Mouse (Mus musculus) intestine, embryonic 14.5 days (tissue): ENCODE measurements at regions not wholly inside any gene's neighbourhood (a gene's known extent, or its start where the extent isn't known, plus 50 kb on each side); places are given as distances from the start of the nearest gene placed in this dataset.

Experiments
- ATAC-seq: fragments of 200-750 bp; cut with Nextera tagmentation; replicated peaks from 2 replicates; pipeline ENCODE4 v1.8.0; 2017; ENCODE audit warnings: low read depth, moderate number of reproducible peaks, moderate TSS enrichment, moderate library complexity; ENCODE audit not compliant: low FRiP score, low TSS enrichment
- DNase-seq: peaks from one replicate; pipeline ENCODE4 v3.0.0-alpha.2; 2018; ENCODE audit warnings: low spot score
- H3K27ac ChIP-seq: fragments of 300-500 bp; sonication (generic); 2 replicates; pipeline ENCODE4 v1.5.1; 2014; ENCODE audit warnings: low read depth, mild to moderate bottlenecking, control low read depth
- H3K27me3 ChIP-seq: fragments of 300-500 bp; sonication (generic); replicated peaks from 2 replicates; pipeline ENCODE4 v1.6.1; 2014; ENCODE audit warnings: low read length, control low read depth; ENCODE audit not compliant: control insufficient read depth, insufficient read depth
- H3K36me3 ChIP-seq: fragments of 300-500 bp; sonication (generic); 2 replicates; pipeline ENCODE4 v1.6.1; 2014; ENCODE audit warnings: low read length, control low read depth; ENCODE audit not compliant: control insufficient read depth, insufficient read depth
- H3K4me1 ChIP-seq: fragments of 300-500 bp; sonication (generic); replicated peaks from 2 replicates; pipeline ENCODE4 v1.6.1; 2014; ENCODE audit warnings: low read length, control low read depth, mixed read lengths; ENCODE audit not compliant: control insufficient read depth, insufficient read depth
- H3K4me2 ChIP-seq: fragments of 300-500 bp; sonication (generic); 2 replicates; pipeline ENCODE4 v1.6.1; 2014; ENCODE audit warnings: low read length
- H3K4me3 ChIP-seq: fragments of 300-500 bp; sonication (generic); 2 replicates; pipeline ENCODE4 v1.5.1; 2014; ENCODE audit warnings: low read depth, low read length, control low read depth, mixed read lengths
- H3K9ac ChIP-seq: fragments of 300-500 bp; sonication (generic); 2 replicates; pipeline ENCODE4 v1.6.1; 2014; ENCODE audit warnings: mild to moderate bottlenecking, low read length
- H3K9me3 ChIP-seq: fragments of 300-500 bp; sonication (generic); 2 replicates; pipeline ENCODE4 v1.6.1; 2016; ENCODE audit warnings: low read length, control low read depth; ENCODE audit not compliant: control insufficient read depth
- WGBS: fragments of 180-500 bp; shearing (Covaris S2); extraction: QIAGEN DNeasy Blood & Tissue Kit; methylation state at CpG from one replicate; pipeline ENCODE4 v1.1.7; 2014; 5-methylcytosine and 5-hydroxymethylcytosine counted together

- no peak overlapping the region for H3K9ac ChIP-seq
- 63% methylated on average over 6 of the region's 6 CpGs for WGBS
- H3K9me3 ChIP-seq: no peaks in the 10 kb centered on the region
- DNase-seq: no peak
- ATAC-seq: no peak
- no peak overlapping the region for H3K4me2 ChIP-seq
- no peak overlapping the region for H3K4me3 ChIP-seq
- no peaks in the 10 kb centered on the region for H3K27me3 ChIP-seq
- H3K27ac ChIP-seq: no peak overlapping the region
- peaks cover 14% of the 10 kb centered on the region for H3K4me1 ChIP-seq
- no peaks in the 10 kb centered on the region for H3K36me3 ChIP-seq
Observed at GRCm38 (mm10) chr13:52735453-52735933, 152.5 kb downstream of the Syk start.

- no peak overlapping the region for H3K4me2 ChIP-seq
- ATAC-seq: 0 out of 2 replicates have a peak, but pooled peaks have one; percentile 36
Observed at GRCm38 (mm10) chr13:52735934-52736523, 153.1 kb downstream of the Syk start.

GRCm38 (mm10) chr13:52738095-52738660 is 155.2 kb downstream of the Syk start:
- Histone ChIP-seq H3K27me3 (no peaks in the 10 kb centered on the region), H3K36me3 (no peaks in the 10 kb centered on the region)

More at GRCm38 (mm10) chr13:52735934-52736523, 153.1 kb downstream of the Syk start:
- 0 out of 2 replicates have a peak overlapping the region, but pooled peaks have one; percentile 1 for H3K27ac ChIP-seq
- H3K27me3 ChIP-seq: no peaks in the 10 kb centered on the region
- H3K4me3 ChIP-seq: no peak overlapping the region
- peak; percentile 65 for DNase-seq
- no peak overlapping the region for H3K9ac ChIP-seq
- peaks cover 14% of the 10 kb centered on the region for H3K4me1 ChIP-seq
- no peaks in the 10 kb centered on the region for H3K36me3 ChIP-seq
- H3K9me3 ChIP-seq: no peaks in the 10 kb centered on the region
- WGBS: 49% methylated on average over 19 of the region's 19 CpGs

GRCm38 (mm10) chr13:52741371-52741770 is 158.4 kb downstream of the Syk start:
- ATAC-seq (no peak), DNase-seq (no peak)
- Histone ChIP-seq H3K4me2 (no peak overlapping the region), H3K27ac (no peak overlapping the region), H3K9me3 (no peaks in the 10 kb centered on the region), H3K9ac (no peak overlapping the region), H3K27me3 (no peaks in the 10 kb centered on the region), H3K4me3 (no peak overlapping the region), H3K4me1 (peaks cover 4% of the 10 kb centered on the region), H3K36me3 (no peaks in the 10 kb centered on the region)
- WGBS: 87% methylated on average over 4 of the region's 4 CpGs

More at GRCm38 (mm10) chr13:52738095-52738660, 155.2 kb downstream of the Syk start:
- 69% methylated on average over 9 of the region's 9 CpGs for WGBS
- no peak overlapping the region for H3K4me2 ChIP-seq
- H3K4me3 ChIP-seq: no peak overlapping the region
- DNase-seq (no peak), ATAC-seq (no peak)
- H3K4me1 ChIP-seq: peaks cover 14% of the 10 kb centered on the region
- H3K27ac ChIP-seq: no peak overlapping the region
- no peak overlapping the region for H3K9ac ChIP-seq
- H3K9me3 ChIP-seq: no peaks in the 10 kb centered on the region

GRCm38 (mm10) chr13:52756005-52756404 is 173.0 kb downstream of the Syk start:
- Histone ChIP-seq H3K9ac (no peak overlapping the region), H3K9me3 (no peaks in the 10 kb centered on the region), H3K27ac (no peak overlapping the region), H3K4me1 (no peaks in the 10 kb centered on the region; the same call in 1 of the 2 replicates), H3K36me3 (no peaks in the 10 kb centered on the region), H3K27me3 (no peaks in the 10 kb centered on the region), H3K4me3 (no peak overlapping the region), H3K4me2 (no peak overlapping the region)
- ATAC-seq (no peak), DNase-seq (no peak)
- WGBS: 68% methylated on average over 10 of the region's 10 CpGs

- Histone ChIP-seq H3K4me2 (peak overlapping the region; percentile 1; the same call in 1 of the 2 replicates), H3K4me1 (peaks cover 23% of the 10 kb centered on the region), H3K36me3 (no peaks in the 10 kb centered on the region), H3K27ac (peak overlapping the region; percentile 47), H3K9ac (no peak overlapping the region), H3K9me3 (no peaks in the 10 kb centered on the region), H3K4me3 (no peak overlapping the region), H3K27me3 (no peaks in the 10 kb centered on the region)
- WGBS: 28% methylated on average over 13 of the region's 13 CpGs
- ATAC-seq (0 out of 2 replicates have a peak, but pooled peaks have one; percentile 27), DNase-seq (peak; percentile 66)
Observed at GRCm38 (mm10) chr13:52765508-52766181, 163.8 kb downstream of the Auh start.

GRCm38 (mm10) chr13:52766236-52766635 is 163.2 kb downstream of the Auh start:
- ATAC-seq: no peak
- DNase-seq: peak; percentile 53
- peaks cover 23% of the 10 kb centered on the region for H3K4me1 ChIP-seq
- H3K4me2 ChIP-seq: no peak overlapping the region
- no peak overlapping the region for H3K4me3 ChIP-seq
- peak overlapping the region; percentile 47 for H3K27ac ChIP-seq
- no peak overlapping the region for H3K9ac ChIP-seq
- WGBS: 70% methylated on average over 2 of the region's 2 CpGs
- H3K36me3 ChIP-seq: no peaks in the 10 kb centered on the region
- H3K27me3 ChIP-seq: no peaks in the 10 kb centered on the region
- no peaks in the 10 kb centered on the region for H3K9me3 ChIP-seq

- H3K4me1 ChIP-seq: peaks cover 21% of the 10 kb centered on the region
- H3K36me3 ChIP-seq: no peaks in the 10 kb centered on the region
- no peak for ATAC-seq
- 47% methylated on average over 8 of the region's 8 CpGs for WGBS
- no peak overlapping the region for H3K9ac ChIP-seq
- DNase-seq: no peak
- no peak overlapping the region for H3K4me3 ChIP-seq
- H3K27ac ChIP-seq: no peak overlapping the region
- H3K4me2 ChIP-seq: no peak overlapping the region
- H3K9me3 ChIP-seq: no peaks in the 10 kb centered on the region
- H3K27me3 ChIP-seq: no peaks in the 10 kb centered on the region
Observed at GRCm38 (mm10) chr13:52769956-52770355, 159.5 kb downstream of the Auh start.
